Mouse (Mus musculus) midbrain, embryonic 10.5 days (tissue): ENCODE results near the gene Adgrl2. TPM values are rescaled to one million over a fixed set of nuclear protein-coding genes. Genes with fewer than 3 reads are reported as not detected.

Experiments
- DNase-seq: peaks from one replicate; pipeline ENCODE4 v3.0.0-alpha.2; 2017; ENCODE audit warnings: low spot score
- H3K27ac ChIP-seq: fragments of 300-500 bp; sonication (generic); replicated peaks from 2 replicates; pipeline ENCODE4 v1.5.1; 2016; ENCODE audit warnings: mild to moderate bottlenecking
- H3K27me3 ChIP-seq: fragments of 300-500 bp; sonication (generic); 2 replicates; pipeline ENCODE4 v1.6.1; 2016; ENCODE audit warnings: low read depth, mild to moderate bottlenecking; ENCODE audit not compliant: poor library complexity, severe bottlenecking
- H3K36me3 ChIP-seq: fragments of 300-500 bp; sonication (generic); 2 replicates; pipeline ENCODE4 v1.6.1; 2016; ENCODE audit warnings: mild to moderate bottlenecking, moderate library complexity
- H3K4me1 ChIP-seq: fragments of 300-500 bp; sonication (generic); 2 replicates; pipeline ENCODE4 v1.6.1; 2016
- H3K4me3 ChIP-seq: fragments of 300-500 bp; sonication (generic); 2 replicates; pipeline ENCODE4 v1.5.1; 2016; ENCODE audit warnings: mild to moderate bottlenecking, moderate library complexity
- H3K9me3 ChIP-seq: fragments of 300-500 bp; sonication (generic); replicated peaks from 2 replicates; pipeline ENCODE4 v1.6.1; 2016; ENCODE audit warnings: mild to moderate bottlenecking
- WGBS: fragments of 180-500 bp; shearing (Covaris S2); methylation state at CpG from one replicate; pipeline ENCODE4 v1.1.7; 2016; 5-methylcytosine and 5-hydroxymethylcytosine counted together
- polyA plus RNA-seq: library from polyadenylated mRNA; unstranded; fragments of >200 nt; fragmentation: Nextera tagmentation; extraction: Ambion mirVana; gene quantifications from 2 replicates; pipeline ENCODE4 v1.2.1, GENCODE M21; 2016

Gene Adgrl2
- polyA plus RNA-seq, 1 experiment from 2014 or later, result 76.6 TPM

DNA sequence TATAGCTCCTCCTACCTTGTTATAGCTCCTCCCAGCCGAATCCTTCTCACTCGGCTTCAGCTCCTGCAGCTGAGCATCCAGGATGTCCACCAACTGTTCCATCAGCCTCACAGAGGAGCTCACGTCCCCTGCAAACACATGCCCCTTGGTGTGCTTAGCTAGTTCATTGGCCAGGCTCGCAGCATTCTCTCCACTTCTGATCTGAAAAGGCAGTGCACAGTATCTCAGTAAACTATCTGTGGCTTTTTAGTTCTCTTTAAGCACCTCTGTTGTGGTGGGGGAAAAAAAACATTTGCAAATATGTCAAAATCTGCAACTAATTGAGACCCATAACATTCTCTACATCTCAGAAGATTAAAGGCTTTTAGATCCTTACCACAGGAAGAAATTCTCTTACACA, 139.5 kb downstream of the Adgrl2 start:
- Histone ChIP-seq H3K36me3 (peaks cover 70% of the 10 kb centered on the region), H3K4me3 (no peak overlapping the region), H3K27ac (no peak overlapping the region), H3K4me1 (peaks cover 33% of the 10 kb centered on the region), H3K27me3 (no peaks in the 10 kb centered on the region), H3K9me3 (no peaks in the 10 kb centered on the region)
- DNase-seq, result no peak
- WGBS, result 87% methylated on average over 4 of the region's 4 CpGs

DNA sequence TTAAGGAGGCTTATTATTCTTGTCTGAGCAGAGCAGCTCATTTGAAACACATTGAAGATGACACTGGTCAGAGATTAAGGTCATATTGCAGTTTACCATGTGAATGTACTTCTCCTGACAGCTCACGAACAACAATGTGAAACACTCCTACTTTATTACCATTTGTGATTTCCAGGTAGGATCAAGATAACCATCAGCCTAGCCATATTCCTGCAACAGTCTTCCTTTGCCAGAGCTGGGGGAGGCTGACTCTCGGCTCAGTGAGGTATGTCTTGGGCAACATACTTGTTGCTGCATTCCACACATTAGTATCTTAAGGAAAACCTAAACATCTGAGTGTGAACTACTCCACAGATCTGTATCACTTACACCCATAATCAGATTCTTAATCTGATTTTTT, 142.0 kb downstream of the Adgrl2 start:
- Histone ChIP-seq H3K36me3 (peaks cover 95% of the 10 kb centered on the region), H3K4me1 (peaks cover 11% of the 10 kb centered on the region), H3K9me3 (no peaks in the 10 kb centered on the region), H3K4me3 (no peak overlapping the region), H3K27me3 (no peaks in the 10 kb centered on the region), H3K27ac (no peak overlapping the region)
- WGBS, result 86% methylated on average over 2 of the region's 2 CpGs
- no peak for DNase-seq

DNA sequence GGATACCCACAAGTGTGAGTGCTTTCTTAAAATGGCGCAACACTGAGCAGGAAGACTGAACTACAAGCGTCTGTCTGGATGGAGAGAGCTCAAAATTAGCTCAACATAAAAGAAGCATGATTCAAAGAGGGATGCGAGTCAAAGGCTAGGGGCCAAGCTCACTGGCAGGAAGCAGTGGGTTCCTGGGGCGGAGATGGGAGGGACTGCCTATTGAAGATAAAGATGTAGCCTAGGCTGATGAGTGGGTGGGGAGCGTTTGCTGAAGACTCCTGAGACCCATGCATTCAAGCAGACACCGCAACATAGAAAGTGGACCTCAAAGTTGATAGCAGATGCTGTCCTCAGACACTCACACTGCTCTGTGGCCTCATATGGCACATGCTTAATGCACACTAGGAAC, 146.2 kb downstream of the Adgrl2 start:
- H3K27me3 ChIP-seq, result no peaks in the 10 kb centered on the region
- no peak overlapping the region for H3K27ac ChIP-seq
- H3K36me3 ChIP-seq, result peaks cover 75% of the 10 kb centered on the region
- H3K4me3 ChIP-seq, result no peak overlapping the region
- peaks cover 25% of the 10 kb centered on the region for H3K4me1 ChIP-seq
- no peak for DNase-seq
- H3K9me3 ChIP-seq, result no peaks in the 10 kb centered on the region
- WGBS, result 89% methylated on average over 6 of the region's 6 CpGs

DNA sequence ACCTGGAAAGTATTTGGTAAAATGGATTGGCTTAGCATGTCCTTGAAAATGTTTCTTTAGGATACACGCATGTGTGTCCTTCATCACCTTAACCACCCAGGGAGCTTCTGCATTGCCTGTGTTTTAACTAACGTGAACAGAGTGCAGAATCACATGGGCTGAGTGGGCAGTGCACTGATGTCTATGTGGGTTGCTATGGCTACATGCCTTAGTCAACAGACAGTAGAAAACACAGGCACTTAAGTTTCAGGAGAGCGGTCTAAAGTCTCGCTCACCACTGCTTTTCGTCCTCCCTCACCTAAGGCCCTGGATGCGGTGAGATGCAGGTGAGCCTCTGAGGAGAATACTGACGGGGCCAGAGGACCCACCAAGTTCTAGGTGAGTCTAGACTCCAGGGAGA, 147.8 kb downstream of the Adgrl2 start:
- no peak overlapping the region for H3K4me3 ChIP-seq
- H3K27me3 ChIP-seq, result no peaks in the 10 kb centered on the region
- peaks cover 75% of the 10 kb centered on the region for H3K36me3 ChIP-seq
- peaks cover 33% of the 10 kb centered on the region for H3K4me1 ChIP-seq
- DNase-seq, result peak; percentile 10
- no peaks in the 10 kb centered on the region for H3K9me3 ChIP-seq
- WGBS, result 85% methylated on average over 7 of the region's 7 CpGs
- H3K27ac ChIP-seq, result no peak overlapping the region

DNA sequence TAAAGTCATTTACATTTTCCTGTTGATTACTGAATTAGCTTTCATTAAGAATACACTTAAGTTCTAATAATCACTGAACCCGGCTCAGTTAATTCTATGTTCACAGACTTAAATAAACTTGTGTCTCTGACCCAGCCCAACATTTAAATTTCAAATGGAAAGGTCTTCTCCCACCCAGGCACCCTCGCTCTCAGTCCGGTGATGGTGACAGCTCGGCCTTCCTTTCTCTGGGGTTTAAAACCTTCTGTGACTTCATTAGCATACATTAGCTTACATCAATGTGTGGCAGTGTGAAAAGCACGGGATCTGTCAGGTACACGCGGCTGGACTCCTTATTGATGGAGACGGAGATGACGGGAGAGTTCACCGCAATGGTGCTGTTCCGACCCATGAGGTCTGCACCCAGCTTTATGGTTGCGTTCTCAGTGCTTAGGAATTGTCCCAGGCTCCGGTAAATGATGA, 151.5 kb downstream of the Adgrl2 start:
- H3K4me1 ChIP-seq, result peaks cover 33% of the 10 kb centered on the region
- no peaks in the 10 kb centered on the region for H3K9me3 ChIP-seq
- H3K27ac ChIP-seq, result peak overlapping the region; percentile 42; the same call in 1 of the 2 replicates
- peaks cover 75% of the 10 kb centered on the region for H3K36me3 ChIP-seq
- DNase-seq, result no peak
- 72% methylated on average over 13 of the region's 13 CpGs for WGBS
- no peaks in the 10 kb centered on the region for H3K27me3 ChIP-seq
- H3K4me3 ChIP-seq, result no peak overlapping the region

DNA sequence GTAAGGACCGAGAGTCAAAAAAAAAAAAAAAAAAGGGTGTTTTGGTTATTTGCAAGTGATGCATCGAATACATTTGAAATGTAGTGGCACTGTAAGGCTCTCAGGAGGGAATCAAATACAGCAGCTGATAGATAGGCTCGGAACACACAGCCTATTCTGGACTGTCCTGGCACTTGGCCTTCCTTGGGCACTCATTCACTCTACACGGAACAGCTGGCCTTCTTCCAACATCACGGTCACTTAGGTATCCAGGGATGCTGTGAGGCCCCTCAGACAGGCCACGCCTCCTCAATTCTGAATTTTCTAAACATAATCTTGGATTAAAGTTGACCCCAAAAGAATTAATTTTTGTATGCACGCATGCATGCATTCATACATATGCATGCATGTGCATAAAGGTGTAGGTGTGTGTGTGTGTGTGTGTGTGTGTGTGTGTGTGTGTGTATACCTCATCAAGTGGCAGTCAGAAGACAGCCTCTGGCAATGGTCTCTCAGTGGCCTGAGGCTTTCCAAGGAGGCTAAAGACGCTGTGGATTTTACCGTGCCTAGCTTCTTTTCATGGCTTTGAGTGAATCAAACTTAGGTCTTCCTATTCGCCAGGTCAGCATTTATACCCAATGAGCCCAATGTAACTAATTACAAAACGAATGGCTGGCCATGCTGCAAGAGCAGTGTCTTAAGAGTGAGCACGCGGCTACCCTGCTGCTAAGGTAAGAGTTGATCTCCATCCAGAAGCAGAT, 152.1 kb downstream of the Adgrl2 start:
- Histone ChIP-seq H3K4me1 (peaks cover 33% of the 10 kb centered on the region), H3K4me3 (no peak overlapping the region), H3K27ac (no peak overlapping the region), H3K9me3 (no peaks in the 10 kb centered on the region), H3K27me3 (no peaks in the 10 kb centered on the region), H3K36me3 (peaks cover 75% of the 10 kb centered on the region)
- 82% methylated on average over 13 of the region's 13 CpGs for WGBS
- no peak for DNase-seq

DNA sequence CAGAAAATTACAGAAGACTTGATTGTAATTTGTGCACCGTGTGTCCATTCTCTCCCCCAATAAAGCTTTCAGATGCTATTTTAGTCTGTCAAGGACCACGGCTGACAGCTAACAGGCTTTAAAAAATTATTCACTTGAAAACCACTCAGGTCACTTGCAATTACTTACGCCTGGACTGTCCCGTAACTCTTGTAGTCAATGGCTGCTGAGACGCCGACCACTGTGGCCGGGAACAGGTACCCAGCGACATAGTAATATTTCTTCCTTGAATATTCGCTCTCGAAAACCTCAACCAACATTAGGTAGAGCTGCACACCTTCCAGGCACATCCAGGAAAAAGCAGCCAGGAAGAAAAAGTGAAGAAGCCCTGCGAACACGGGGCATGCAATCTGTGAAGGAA, 155.2 kb downstream of the Adgrl2 start:
- WGBS, result 93% methylated on average over 12 of the region's 12 CpGs

DNA sequence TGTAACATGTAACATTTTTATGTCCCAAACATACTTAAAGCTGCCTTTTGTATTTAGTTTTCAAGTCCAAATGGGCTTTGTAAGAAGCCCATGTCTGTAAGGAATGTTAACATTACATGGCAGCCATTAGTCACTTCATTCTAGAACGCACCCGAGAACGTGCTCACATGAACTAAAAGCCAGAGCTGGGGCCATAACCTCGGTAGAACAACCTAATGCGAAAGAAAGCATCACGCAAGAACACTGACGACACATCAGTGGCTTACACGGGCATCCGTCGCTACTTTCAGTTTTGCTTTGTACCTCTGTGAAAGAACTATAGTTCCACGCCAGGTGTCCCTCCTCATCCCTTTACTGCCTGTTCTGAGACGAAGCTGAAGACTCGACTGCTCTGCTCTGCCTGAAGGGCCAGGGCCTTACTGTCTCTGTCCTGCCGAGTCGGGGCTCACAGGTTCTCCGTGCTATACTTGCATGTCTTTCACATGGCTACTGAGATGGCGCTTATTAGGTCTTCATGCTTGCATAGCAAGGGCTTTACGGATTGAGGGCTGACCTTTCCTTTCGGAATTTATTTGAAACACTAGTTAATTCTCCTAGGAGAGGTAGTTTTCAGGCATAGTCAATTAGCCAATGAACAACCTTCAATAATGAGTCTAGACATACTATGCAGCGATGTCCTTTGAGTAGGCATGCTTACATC, 157.1 kb downstream of the Adgrl2 start:
- H3K27me3 ChIP-seq, result no peaks in the 10 kb centered on the region
- no peak overlapping the region for H3K4me3 ChIP-seq
- peaks cover 100% of the 10 kb centered on the region for H3K36me3 ChIP-seq
- no peaks in the 10 kb centered on the region for H3K9me3 ChIP-seq
- WGBS, result 96% methylated on average over 20 of the region's 20 CpGs
- no peak overlapping the region for H3K27ac ChIP-seq
- no peaks in the 10 kb centered on the region; the same call in 1 of the 2 replicates for H3K4me1 ChIP-seq
- DNase-seq, result no peak

More for the DNA sequence above, 155.2 kb downstream of the Adgrl2 start:
- no peak for DNase-seq
- H3K36me3 ChIP-seq, result peaks cover 94% of the 10 kb centered on the region
- H3K4me3 ChIP-seq, result no peak overlapping the region
- H3K27me3 ChIP-seq, result no peaks in the 10 kb centered on the region
- no peak overlapping the region for H3K27ac ChIP-seq
- H3K4me1 ChIP-seq, result peaks cover 18% of the 10 kb centered on the region
- no peaks in the 10 kb centered on the region for H3K9me3 ChIP-seq

DNA sequence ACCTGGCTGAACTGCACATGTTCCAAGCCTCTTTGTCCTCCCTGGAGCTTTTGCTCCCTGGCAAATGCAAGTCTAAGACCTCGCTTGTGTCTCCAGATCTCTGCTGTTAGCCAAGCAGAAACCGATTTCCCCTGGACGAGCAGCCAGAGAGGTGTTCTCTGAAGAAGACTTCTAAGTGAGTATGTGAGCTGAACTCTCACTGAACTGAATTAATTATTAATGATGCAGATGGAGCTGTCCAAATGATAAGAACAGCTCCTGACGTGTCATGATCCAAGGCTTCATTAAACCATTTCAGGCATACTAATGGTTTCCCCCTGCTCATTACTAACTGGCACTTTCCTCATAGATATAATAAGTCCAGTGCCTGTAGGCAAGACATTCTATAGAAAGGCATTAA, 158.4 kb downstream of the Adgrl2 start:
- H3K4me3 ChIP-seq, result no peak overlapping the region
- no peaks in the 10 kb centered on the region for H3K4me1 ChIP-seq
- WGBS, result 88% methylated on average over 4 of the region's 4 CpGs
- H3K36me3 ChIP-seq, result peaks cover 94% of the 10 kb centered on the region
- no peak for DNase-seq
- no peak overlapping the region for H3K27ac ChIP-seq
- H3K27me3 ChIP-seq, result no peaks in the 10 kb centered on the region
- no peaks in the 10 kb centered on the region for H3K9me3 ChIP-seq

DNA sequence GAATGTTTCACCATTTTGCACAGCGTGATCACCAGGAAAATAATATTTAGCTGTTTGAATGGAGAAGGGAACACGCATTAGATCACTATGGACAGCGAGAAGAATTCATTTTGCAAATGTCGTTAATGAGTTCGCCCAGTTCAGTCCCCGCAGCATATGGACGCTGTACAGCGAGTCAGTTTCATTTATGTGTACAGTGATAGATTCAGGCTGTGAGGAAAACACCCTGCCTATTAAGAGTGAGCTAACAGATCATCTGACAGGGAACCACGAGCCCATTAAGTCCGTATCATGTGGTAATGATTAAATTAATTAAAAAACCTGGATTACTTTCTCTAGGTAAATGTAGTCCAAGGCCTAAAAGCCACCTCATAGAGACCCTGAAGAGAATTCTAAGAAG, 161.8 kb downstream of the Adgrl2 start:
- H3K4me1 ChIP-seq, result no peaks in the 10 kb centered on the region
- no peaks in the 10 kb centered on the region for H3K9me3 ChIP-seq
- DNase-seq, result no peak
- H3K27ac ChIP-seq, result no peak overlapping the region
- H3K4me3 ChIP-seq, result no peak overlapping the region
- 95% methylated on average over 10 of the region's 10 CpGs for WGBS
- H3K27me3 ChIP-seq, result no peaks in the 10 kb centered on the region
- H3K36me3 ChIP-seq, result peaks cover 94% of the 10 kb centered on the region

DNA sequence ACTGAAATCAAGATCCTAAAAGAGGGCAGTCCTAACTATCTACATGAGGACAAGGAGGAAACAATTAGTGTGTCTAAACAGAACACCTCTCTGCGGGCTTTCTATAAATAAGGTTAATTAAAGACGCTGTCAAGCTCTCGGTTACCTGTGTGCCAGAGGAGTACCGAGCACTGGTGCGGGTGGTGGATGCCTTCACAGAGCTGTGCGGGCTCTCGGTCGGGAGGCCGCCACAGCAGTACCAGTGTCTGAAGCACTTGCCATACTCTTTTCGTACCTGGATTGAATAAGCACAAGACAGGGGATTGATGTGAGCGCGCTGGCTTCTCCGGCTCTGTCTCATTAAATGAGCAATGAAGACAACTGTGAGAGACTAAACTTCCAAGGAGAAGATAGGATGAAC, 166.8 kb downstream of the Adgrl2 start:
- no peaks in the 10 kb centered on the region for H3K9me3 ChIP-seq
- no peak overlapping the region for H3K4me3 ChIP-seq
- DNase-seq, result no peak
- H3K27ac ChIP-seq, result no peak overlapping the region
- H3K4me1 ChIP-seq, result no peaks in the 10 kb centered on the region
- H3K27me3 ChIP-seq, result no peaks in the 10 kb centered on the region
- WGBS, result 96% methylated on average over 13 of the region's 13 CpGs
- H3K36me3 ChIP-seq, result peaks cover 94% of the 10 kb centered on the region

DNA sequence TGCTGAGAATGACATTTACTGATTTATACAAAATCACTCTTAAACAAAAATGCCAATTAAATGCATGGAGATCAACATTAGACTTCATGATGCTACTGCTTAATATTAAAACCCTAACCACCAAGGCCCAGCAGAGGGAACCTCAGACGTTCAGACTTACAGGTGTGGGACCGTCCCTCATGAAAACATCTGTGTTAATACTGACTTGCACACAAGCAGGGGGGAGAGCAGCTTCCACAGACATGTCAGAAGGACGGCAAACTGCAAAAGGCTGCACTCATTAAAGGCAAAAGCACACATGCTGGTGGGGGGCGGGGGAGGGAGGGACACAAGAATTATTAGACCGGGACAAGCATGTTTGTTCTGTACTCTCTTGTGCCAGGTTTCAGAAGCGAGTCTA, 168.7 kb downstream of the Adgrl2 start:
- WGBS, result 88% methylated on average over 6 of the region's 6 CpGs
- H3K27ac ChIP-seq, result no peak overlapping the region
- no peaks in the 10 kb centered on the region for H3K27me3 ChIP-seq
- no peak overlapping the region for H3K4me3 ChIP-seq
- H3K36me3 ChIP-seq, result peaks cover 100% of the 10 kb centered on the region
- H3K4me1 ChIP-seq, result no peaks in the 10 kb centered on the region
- no peak for DNase-seq
- H3K9me3 ChIP-seq, result no peaks in the 10 kb centered on the region; the same call in 1 of the 2 replicates
